Mouse (Mus musculus) bone marrow macrophage, adult 2 months (primary cell): ENCODE measurements around the gene Scaf11.

Experiments used
- CTCF ChIP-seq: IDR thresholded peaks from 2 replicates; pipeline ENCODE4 v1.5.1; 2012; ENCODE audit warnings: low read depth, mild to moderate bottlenecking, low read length, moderate library complexity
- POLR2A ChIP-seq: IDR thresholded peaks from 2 replicates; pipeline ENCODE4 v1.6.1; 2012; ENCODE audit warnings: mild to moderate bottlenecking, low read depth, low read length, borderline replicate concordance

GRCm38 (mm10) chr15:96371311-96371710 lies 89.3 kb downstream of the Scaf11 start:
- TF ChIP-seq CTCF (no peak), POLR2A (no peak)
